Mouse (Mus musculus): ENCODE measurements at regions not wholly inside any gene's neighbourhood (a gene's known extent, or its start where the extent isn't known, plus 50 kb on each side); places are given as distances from the start of the nearest gene placed in this dataset.

GRCm38 (mm10) chr1:191453589-191453988, 50.5 kb upstream of the Ppp2r5a start:
- no peaks in the 10 kb centered on the region for H3K27me3 ChIP-seq (ENCODE audit: control insufficient read depth, insufficient read depth, low read length)

More at GRCm38 (mm10) chr1:191453589-191453988, 50.5 kb upstream of the Ppp2r5a start:
- DNase-seq: no peak
- 22% methylated on average over 3 of the region's 3 CpGs for WGBS
- no peak overlapping the region for H3K27ac ChIP-seq (ENCODE audit: insufficient read depth, low read length)
- TF ChIP-seq CTCF (IDR thresholded peaks at IDR 0.05; ENCODE audit: borderline replicate concordance, insufficient read depth, low read depth, low read length): no peak
- TF ChIP-seq POLR2A (IDR thresholded peaks at IDR 0.05; ENCODE audit: borderline replicate concordance, insufficient read depth, low read length): no peak
- H3K4me3 ChIP-seq (replicated peaks; ENCODE audit: insufficient read depth, low read depth, low read length): no peak overlapping the region
- H3K4me1 ChIP-seq (ENCODE audit: control insufficient read depth, insufficient read depth, low read length): no peaks in the 10 kb centered on the region
